Mouse (Mus musculus) olfactory bulb, adult 2 months (tissue): Measurements from ENCODE around the gene Cadm2. TPM values are rescaled to one million over a fixed set of nuclear protein-coding genes. Genes with fewer than 3 reads are reported as not detected.

Experiments used
- H3K27ac ChIP-seq: fragments of 200-500 bp; 2 replicates; pipeline ENCODE4 v1.5.1; 2012; ENCODE audit warnings: low read depth, low read length; ENCODE audit not compliant: insufficient read depth
- H3K4me1 ChIP-seq: fragments of 200-500 bp; 2 replicates; pipeline ENCODE4 v1.6.1; 2012; ENCODE audit warnings: low read length; ENCODE audit not compliant: control insufficient read depth, insufficient read depth
- H3K4me3 ChIP-seq: fragments of 200-500 bp; 2 replicates; pipeline ENCODE4 v1.5.1; 2012; ENCODE audit warnings: mild to moderate bottlenecking, low read depth, low read length, moderate library complexity; ENCODE audit not compliant: insufficient read depth
- CTCF ChIP-seq: fragments of 200-500 bp; IDR thresholded peaks from 2 replicates; pipeline ENCODE4 v1.5.1; 2012; ENCODE audit warnings: low read depth, mild to moderate bottlenecking, low read length, moderate library complexity; ENCODE audit not compliant: insufficient read depth
- POLR2A ChIP-seq: fragments of 200-500 bp; IDR thresholded peaks from 2 replicates; pipeline ENCODE4 v1.6.1; 2012; ENCODE audit warnings: mild to moderate bottlenecking, low read depth, low read length, moderate library complexity; ENCODE audit not compliant: insufficient read depth
- WGBS: fragments of 180-500 bp; shearing (Covaris S2); methylation state at CpG from one replicate; pipeline ENCODE4 v1.1.7; 2018; 5-methylcytosine and 5-hydroxymethylcytosine counted together
- polyA plus RNA-seq: library from polyadenylated mRNA; stranded (reverse); fragments of >200 nt; gene quantifications from 2 replicates; pipeline ENCODE4 v1.2.4, GENCODE M21; 2012; ENCODE audit warnings: low replicate concordance; ENCODE audit not compliant: missing spikeins, insufficient read depth, insufficient read length

Cadm2 gene
- polyA plus RNA-seq, 1 experiment, result 42.2 TPM

- Histone ChIP-seq H3K4me1 (no peaks in the 10 kb centered on the region), H3K4me3 (no peak overlapping the region), H3K27ac (no peak overlapping the region)
- TF ChIP-seq POLR2A (no peak), CTCF (no peak)
- WGBS, result 63% methylated on average over 1 of the region's 1 CpGs
These were observed 600.9 kb downstream of the Cadm2 start for GRCm38 (mm10) chr16:67019856-67020255.

- H3K4me3 ChIP-seq, result no peak overlapping the region
- TF ChIP-seq POLR2A (no peak), CTCF (no peak)
- no peaks in the 10 kb centered on the region for H3K4me1 ChIP-seq
- no peak overlapping the region for H3K27ac ChIP-seq
- 33% methylated on average over 2 of the region's 2 CpGs for WGBS
These were observed 603.0 kb downstream of the Cadm2 start for GRCm38 (mm10) chr16:67017710-67018109.

GRCm38 (mm10) chr16:67003161-67003560 is 617.5 kb downstream of the Cadm2 start:
- 94% methylated on average over 3 of the region's 3 CpGs for WGBS

GRCm38 (mm10) chr16:67001707-67002106 is 619.0 kb downstream of the Cadm2 start:
- Histone ChIP-seq H3K4me3 (no peak overlapping the region), H3K27ac (no peak overlapping the region), H3K4me1 (no peaks in the 10 kb centered on the region)
- 51% methylated on average over 4 of the region's 4 CpGs for WGBS
- TF ChIP-seq POLR2A, result no peak
- TF ChIP-seq CTCF, result no peak

More at GRCm38 (mm10) chr16:67003161-67003560, 617.5 kb downstream of the Cadm2 start:
- TF ChIP-seq CTCF (no peak), POLR2A (no peak)
- no peak overlapping the region for H3K4me3 ChIP-seq
- H3K27ac ChIP-seq, result no peak overlapping the region
- H3K4me1 ChIP-seq, result no peaks in the 10 kb centered on the region

- H3K27ac ChIP-seq, result no peak overlapping the region
- H3K4me3 ChIP-seq, result no peak overlapping the region
- TF ChIP-seq POLR2A (no peak), CTCF (no peak)
- WGBS, result 56% methylated on average over 2 of the region's 2 CpGs
- H3K4me1 ChIP-seq, result no peaks in the 10 kb centered on the region
These were observed 623.2 kb downstream of the Cadm2 start for GRCm38 (mm10) chr16:66997461-66997860.

- 65% methylated on average over 6 of the region's 6 CpGs for WGBS
- no peak overlapping the region for H3K27ac ChIP-seq
- H3K4me1 ChIP-seq, result no peaks in the 10 kb centered on the region
- TF ChIP-seq CTCF (no peak), POLR2A (no peak)
- no peak overlapping the region for H3K4me3 ChIP-seq
These were observed 633.0 kb downstream of the Cadm2 start for GRCm38 (mm10) chr16:66987741-66988140.

GRCm38 (mm10) chr16:66986879-66987278 is 633.8 kb downstream of the Cadm2 start:
- Histone ChIP-seq H3K4me3 (no peak overlapping the region), H3K27ac (no peak overlapping the region), H3K4me1 (no peaks in the 10 kb centered on the region)
- WGBS, result 71% methylated on average over 7 of the region's 7 CpGs
- TF ChIP-seq CTCF (no peak), POLR2A (no peak)

GRCm38 (mm10) chr16:66970912-66971311 is 649.8 kb downstream of the Cadm2 start:
- Histone ChIP-seq H3K4me1 (no peaks in the 10 kb centered on the region; the same call in 1 of the 2 replicates), H3K27ac (no peak overlapping the region), H3K4me3 (no peak overlapping the region)
- WGBS, result 52% methylated on average over 3 of the region's 3 CpGs
- TF ChIP-seq CTCF (no peak), POLR2A (no peak)

- Histone ChIP-seq H3K4me1 (no peaks in the 10 kb centered on the region; the same call in 1 of the 2 replicates), H3K27ac (no peak overlapping the region), H3K4me3 (no peak overlapping the region)
- 63% methylated on average over 11 of the region's 11 CpGs for WGBS
- TF ChIP-seq CTCF, result no peak
- no peak for TF ChIP-seq POLR2A
These were observed 651.1 kb downstream of the Cadm2 start for GRCm38 (mm10) chr16:66969520-66970144.

- Histone ChIP-seq H3K27ac (no peak overlapping the region), H3K4me1 (no peaks in the 10 kb centered on the region; the same call in 1 of the 2 replicates), H3K4me3 (no peak overlapping the region)
- WGBS, result 61% methylated on average over 5 of the region's 5 CpGs
- no peak for TF ChIP-seq CTCF
These were observed 652.4 kb downstream of the Cadm2 start for GRCm38 (mm10) chr16:66968336-66968735.
